Mouse (Mus musculus) midbrain, embryonic 12.5 days (tissue): ENCODE results near the gene Slc9b1. TPM values are rescaled to one million over a fixed set of nuclear protein-coding genes. Genes with fewer than 3 reads are reported as not detected.

Experiments used
- ATAC-seq: fragments of 200-750 bp; cut with Nextera tagmentation; 2 replicates; pipeline ENCODE4 v1.8.0; 2017; ENCODE audit warnings: low read depth, moderate TSS enrichment, moderate library complexity; ENCODE audit not compliant: low FRiP score
- H3K27ac ChIP-seq: fragments of 300-500 bp; sonication (generic); replicated peaks from 2 replicates; pipeline ENCODE4 v1.5.1; 2016; ENCODE audit warnings: mild to moderate bottlenecking
- H3K27me3 ChIP-seq: fragments of 300-500 bp; sonication (generic); 2 replicates; pipeline ENCODE4 v1.6.1; 2016; ENCODE audit warnings: mild to moderate bottlenecking
- H3K36me3 ChIP-seq: fragments of 300-500 bp; sonication (generic); 2 replicates; pipeline ENCODE4 v1.6.1; 2016
- H3K4me1 ChIP-seq: fragments of 300-500 bp; sonication (generic); 2 replicates; pipeline ENCODE4 v1.6.1; 2016
- H3K4me2 ChIP-seq: fragments of 300-500 bp; sonication (generic); replicated peaks from 2 replicates; pipeline ENCODE4 v1.6.1; 2016; ENCODE audit warnings: mild to moderate bottlenecking, moderate library complexity
- H3K4me3 ChIP-seq: fragments of 300-500 bp; sonication (generic); 2 replicates; pipeline ENCODE4 v1.5.1; 2016; ENCODE audit warnings: mild to moderate bottlenecking
- H3K9ac ChIP-seq: fragments of 300-500 bp; sonication (generic); replicated peaks from 2 replicates; pipeline ENCODE4 v1.6.1; 2016; ENCODE audit warnings: mild to moderate bottlenecking, moderate library complexity
- H3K9me3 ChIP-seq: fragments of 300-500 bp; sonication (generic); 2 replicates; pipeline ENCODE4 v1.6.1; 2016; ENCODE audit warnings: mild to moderate bottlenecking
- WGBS: fragments of 180-500 bp; shearing (Covaris S2); methylation state at CpG from one replicate; pipeline ENCODE4 v1.1.7; 2016; 5-methylcytosine and 5-hydroxymethylcytosine counted together
- polyA plus RNA-seq: library from polyadenylated mRNA; unstranded; fragments of >200 nt; fragmentation: Nextera tagmentation; extraction: Ambion mirVana; gene quantifications from 2 replicates; pipeline ENCODE4 v1.2.1, GENCODE M21; 2016

The Slc9b1 gene
- polyA plus RNA-seq, 1 experiment from 2014 or later, result 0.22 TPM

GRCm38 (mm10) chr3:135324354-135324753, 23.5 kb upstream of the Slc9b1 start:
- H3K4me2 ChIP-seq, result no peak overlapping the region
- no peak overlapping the region for H3K9ac ChIP-seq
- no peaks in the 10 kb centered on the region; the same call in 1 of the 2 replicates for H3K4me1 ChIP-seq
- H3K27ac ChIP-seq, result no peak overlapping the region
- H3K9me3 ChIP-seq, result no peaks in the 10 kb centered on the region
- WGBS, result 36% methylated on average over 6 of the region's 6 CpGs
- H3K36me3 ChIP-seq, result no peaks in the 10 kb centered on the region
- no peak for ATAC-seq
- H3K27me3 ChIP-seq, result no peaks in the 10 kb centered on the region
- H3K4me3 ChIP-seq, result no peak overlapping the region

- Histone ChIP-seq H3K27ac (no peak overlapping the region), H3K9me3 (no peaks in the 10 kb centered on the region), H3K4me1 (no peaks in the 10 kb centered on the region; the same call in 1 of the 2 replicates), H3K27me3 (no peaks in the 10 kb centered on the region), H3K36me3 (no peaks in the 10 kb centered on the region), H3K9ac (no peak overlapping the region), H3K4me2 (no peak overlapping the region), H3K4me3 (no peak overlapping the region)
- WGBS, result 80% methylated on average over 6 of the region's 6 CpGs
- no peak for ATAC-seq
Observed at GRCm38 (mm10) chr3:135327176-135327575, 20.7 kb upstream of the Slc9b1 start.

GRCm38 (mm10) chr3:135327601-135328000, 20.2 kb upstream of the Slc9b1 start:
- Histone ChIP-seq H3K27ac (no peak overlapping the region), H3K9me3 (no peaks in the 10 kb centered on the region), H3K4me1 (no peaks in the 10 kb centered on the region; the same call in 1 of the 2 replicates), H3K36me3 (no peaks in the 10 kb centered on the region), H3K4me2 (no peak overlapping the region), H3K9ac (no peak overlapping the region), H3K27me3 (no peaks in the 10 kb centered on the region), H3K4me3 (no peak overlapping the region)
- 57% methylated on average over 2 of the region's 2 CpGs for WGBS
- no peak for ATAC-seq

DNA sequence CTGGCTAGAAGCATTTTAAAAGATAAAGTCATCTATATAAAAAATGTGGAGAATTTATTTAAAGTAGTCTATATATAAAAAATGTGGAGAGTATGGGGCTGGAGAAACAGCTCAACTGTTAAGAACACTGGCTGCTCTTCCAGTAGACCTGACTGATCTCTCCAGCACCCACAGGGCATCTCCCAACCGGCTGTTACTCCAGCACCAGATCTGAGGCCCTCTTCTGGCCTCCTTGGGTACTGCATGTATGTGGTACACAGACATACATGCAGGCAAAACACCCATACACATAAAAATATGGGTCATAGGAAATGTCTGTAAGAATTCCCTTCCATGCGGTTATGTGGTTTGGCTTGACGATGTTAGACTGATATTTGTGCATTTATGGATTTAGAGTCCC, 19.3 kb upstream of the Slc9b1 start:
- no peaks in the 10 kb centered on the region for H3K9me3 ChIP-seq
- H3K4me1 ChIP-seq, result no peaks in the 10 kb centered on the region; the same call in 1 of the 2 replicates
- H3K36me3 ChIP-seq, result no peaks in the 10 kb centered on the region
- ATAC-seq, result no peak
- no peak overlapping the region for H3K4me2 ChIP-seq
- no peak overlapping the region for H3K4me3 ChIP-seq
- H3K9ac ChIP-seq, result no peak overlapping the region
- H3K27ac ChIP-seq, result no peak overlapping the region
- WGBS, result 53% methylated on average over 3 of the region's 3 CpGs
- H3K27me3 ChIP-seq, result no peaks in the 10 kb centered on the region

- no peaks in the 10 kb centered on the region for H3K4me1 ChIP-seq
Observed at GRCm38 (mm10) chr3:135332691-135333090, 15.1 kb upstream of the Slc9b1 start.

DNA sequence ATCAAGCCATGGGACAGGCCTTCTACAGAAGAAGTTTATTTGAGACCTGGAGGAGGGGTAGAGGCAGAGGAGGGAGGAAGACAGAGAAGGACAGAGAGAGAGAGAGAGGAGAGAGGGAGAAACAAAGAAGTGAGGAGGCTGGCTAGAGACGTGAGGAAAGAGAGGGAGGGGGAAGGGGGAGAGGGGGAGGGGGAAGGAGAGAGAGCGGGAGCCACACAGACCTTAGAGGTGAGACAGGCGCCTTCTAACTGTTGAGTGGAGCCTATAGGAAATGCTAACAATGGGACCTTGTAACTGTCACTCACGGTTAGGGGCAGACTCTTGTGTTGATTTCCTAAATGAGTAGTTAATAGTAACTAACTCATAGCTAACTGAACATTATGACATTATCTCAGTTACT, 14.1 kb upstream of the Slc9b1 start:
- Histone ChIP-seq H3K36me3 (no peaks in the 10 kb centered on the region), H3K4me3 (no peak overlapping the region), H3K4me2 (no peak overlapping the region), H3K27ac (no peak overlapping the region), H3K9ac (no peak overlapping the region), H3K27me3 (no peaks in the 10 kb centered on the region), H3K9me3 (no peaks in the 10 kb centered on the region), H3K4me1 (no peaks in the 10 kb centered on the region)
- no peak for ATAC-seq
- 48% methylated on average over 4 of the region's 4 CpGs for WGBS

More at GRCm38 (mm10) chr3:135332691-135333090, 15.1 kb upstream of the Slc9b1 start:
- no peak for ATAC-seq
- H3K27me3 ChIP-seq, result no peaks in the 10 kb centered on the region
- H3K9me3 ChIP-seq, result no peaks in the 10 kb centered on the region
- H3K4me3 ChIP-seq, result no peak overlapping the region
- H3K36me3 ChIP-seq, result no peaks in the 10 kb centered on the region
- H3K27ac ChIP-seq, result no peak overlapping the region
- no peak overlapping the region for H3K4me2 ChIP-seq
- no peak overlapping the region for H3K9ac ChIP-seq

DNA sequence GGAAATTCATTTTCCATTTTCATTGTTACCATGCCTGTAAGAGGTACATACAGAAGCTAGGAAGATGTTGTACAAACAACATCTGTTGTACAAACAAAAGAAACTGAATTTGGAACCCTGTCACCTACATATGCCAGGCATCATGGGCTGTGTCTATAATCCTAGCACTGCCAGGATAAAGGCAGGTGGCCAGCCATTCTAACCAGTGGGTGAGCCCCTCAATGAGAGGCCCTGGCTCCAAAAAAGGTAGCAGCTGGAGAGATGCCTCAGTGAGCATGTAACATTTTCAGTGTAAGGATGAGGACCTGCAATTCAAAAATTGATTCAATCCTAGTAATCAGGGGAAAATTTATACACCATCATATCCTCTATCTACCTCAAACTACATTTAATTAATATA, 1.2 kb downstream of the Slc9b1 start:
- Histone ChIP-seq H3K4me2 (no peak overlapping the region), H3K27me3 (no peaks in the 10 kb centered on the region), H3K36me3 (no peaks in the 10 kb centered on the region), H3K9me3 (no peaks in the 10 kb centered on the region), H3K27ac (no peak overlapping the region), H3K9ac (no peak overlapping the region), H3K4me3 (no peak overlapping the region), H3K4me1 (no peaks in the 10 kb centered on the region)
- ATAC-seq, result no peak

DNA sequence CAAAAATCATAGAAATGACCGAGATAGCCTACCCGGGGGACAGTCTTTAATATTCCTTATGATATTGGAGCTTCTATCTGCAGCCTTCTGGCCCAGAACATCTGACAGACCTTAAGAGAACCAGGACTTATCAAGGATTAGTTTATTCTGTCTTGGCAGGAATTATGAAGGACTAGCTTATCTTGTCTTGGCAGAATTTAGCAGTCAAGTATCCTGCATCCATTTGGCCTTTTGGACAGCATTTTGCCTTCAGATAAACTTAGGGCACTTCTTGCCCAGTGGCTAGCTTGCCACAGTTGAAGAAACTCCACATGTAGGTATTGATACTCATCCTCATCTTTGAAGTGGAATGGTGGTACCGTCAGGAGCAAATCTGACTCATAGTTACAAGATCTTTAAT, 4.0 kb downstream of the Slc9b1 start:
- 88% methylated on average over 3 of the region's 3 CpGs for WGBS
- Histone ChIP-seq H3K9me3 (no peaks in the 10 kb centered on the region), H3K27me3 (no peaks in the 10 kb centered on the region), H3K4me2 (no peak overlapping the region), H3K27ac (no peak overlapping the region), H3K36me3 (no peaks in the 10 kb centered on the region), H3K4me1 (no peaks in the 10 kb centered on the region), H3K9ac (no peak overlapping the region), H3K4me3 (no peak overlapping the region)
- no peak for ATAC-seq

GRCm38 (mm10) chr3:135357394-135357793, 9.6 kb downstream of the Slc9b1 start:
- Histone ChIP-seq H3K27ac (no peak overlapping the region), H3K4me3 (no peak overlapping the region), H3K4me2 (no peak overlapping the region), H3K27me3 (no peaks in the 10 kb centered on the region), H3K9ac (no peak overlapping the region), H3K9me3 (no peaks in the 10 kb centered on the region), H3K36me3 (no peaks in the 10 kb centered on the region), H3K4me1 (no peaks in the 10 kb centered on the region)
- no peak for ATAC-seq
- 87% methylated on average over 4 of the region's 4 CpGs for WGBS

- Histone ChIP-seq H3K27me3 (no peaks in the 10 kb centered on the region), H3K4me2 (no peak overlapping the region), H3K4me3 (no peak overlapping the region), H3K9me3 (no peaks in the 10 kb centered on the region), H3K27ac (no peak overlapping the region), H3K36me3 (no peaks in the 10 kb centered on the region), H3K4me1 (no peaks in the 10 kb centered on the region), H3K9ac (no peak overlapping the region)
- WGBS, result 82% methylated on average over 3 of the region's 3 CpGs
- ATAC-seq, result no peak
Observed at GRCm38 (mm10) chr3:135375836-135376235, 28.0 kb downstream of the Slc9b1 start.

DNA sequence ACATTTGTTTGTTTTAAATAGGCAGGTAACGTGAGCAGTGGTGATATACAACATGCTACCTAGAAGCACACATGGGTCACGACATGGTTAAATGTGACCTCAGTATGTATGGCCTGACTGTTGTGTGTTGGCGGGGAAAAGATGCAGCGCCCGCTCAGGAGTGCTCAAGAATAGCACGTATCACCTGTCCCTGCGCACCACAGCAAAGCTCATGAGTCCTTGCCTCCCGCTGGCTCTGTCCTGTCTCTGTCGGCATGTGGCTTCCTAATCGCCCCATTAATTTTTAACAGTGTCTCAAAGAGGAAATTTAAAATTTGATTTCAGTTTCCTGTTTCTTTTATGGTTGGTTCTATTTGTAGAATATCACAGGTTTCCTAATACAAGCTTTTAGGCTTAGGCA, 29.6 kb downstream of the Slc9b1 start:
- Histone ChIP-seq H3K4me2 (no peak overlapping the region), H3K4me1 (no peaks in the 10 kb centered on the region), H3K4me3 (no peak overlapping the region), H3K36me3 (no peaks in the 10 kb centered on the region), H3K27ac (no peak overlapping the region), H3K27me3 (no peaks in the 10 kb centered on the region), H3K9me3 (no peaks in the 10 kb centered on the region), H3K9ac (no peak overlapping the region)
- no peak for ATAC-seq
- 87% methylated on average over 10 of the region's 10 CpGs for whole genome bisulfite sequencing

- Histone ChIP-seq H3K36me3 (no peaks in the 10 kb centered on the region), H3K9me3 (no peaks in the 10 kb centered on the region), H3K27me3 (no peaks in the 10 kb centered on the region), H3K4me2 (no peak overlapping the region), H3K9ac (no peak overlapping the region), H3K27ac (no peak overlapping the region), H3K4me3 (no peak overlapping the region), H3K4me1 (no peaks in the 10 kb centered on the region)
- whole genome bisulfite sequencing, result 98% methylated on average over 4 of the region's 4 CpGs
- no peak for ATAC-seq
Observed at GRCm38 (mm10) chr3:135379868-135380267, 32.0 kb downstream of the Slc9b1 start.

GRCm38 (mm10) chr3:135393186-135393585, 45.4 kb downstream of the Slc9b1 start:
- no peak overlapping the region for H3K4me2 ChIP-seq
- H3K27me3 ChIP-seq, result no peaks in the 10 kb centered on the region
- no peaks in the 10 kb centered on the region for H3K9me3 ChIP-seq
- no peak for ATAC-seq
- H3K9ac ChIP-seq, result no peak overlapping the region
- H3K27ac ChIP-seq, result no peak overlapping the region
- no peak overlapping the region for H3K4me3 ChIP-seq
- no peaks in the 10 kb centered on the region for H3K36me3 ChIP-seq
- no peaks in the 10 kb centered on the region for H3K4me1 ChIP-seq
- WGBS, result 80% methylated on average over 6 of the region's 6 CpGs
